Mouse (Mus musculus) gonadal fat pad, adult 2 months (tissue): ENCODE results near the gene Azgp1. TPM values are rescaled to one million over a fixed set of nuclear protein-coding genes. Genes with fewer than 3 reads are reported as not detected.

ENCODE experiments used
- polyA plus RNA-seq: library from polyadenylated mRNA; depleted of rRNA; stranded (reverse); fragments of >200 nt; gene quantifications from 2 replicates; pipeline ENCODE4 v1.2.3, GENCODE M21; 2012; rRNA removed

Gene Azgp1
- polyA plus RNA-seq, 1 experiment, result 3.7 TPM

Other genes starting within 250 kb of the Azgp1 start
- 3.9 and 4.1 TPM in 2 replicates for gene Nyap1, start 239.9 kb upstream of the Azgp1 start, polyA plus RNA-seq
- gene Tsc22d4, start 235.8 kb upstream of the Azgp1 start, polyA plus RNA-seq, result 138 and 226 TPM in 2 replicates
- 18.9 and 20.8 TPM in 2 replicates for gene Ppp1r35, start 202.7 kb upstream of the Azgp1 start, polyA plus RNA-seq
- 41.5 and 45.5 TPM in 2 replicates for gene Mepce, start 193.9 kb upstream of the Azgp1 start, polyA plus RNA-seq
- 2.0 and 3.1 TPM in 2 replicates for gene Zcwpw1, start 193.7 kb upstream of the Azgp1 start, polyA plus RNA-seq
- gene Pilra, start 145.2 kb upstream of the Azgp1 start, polyA plus RNA-seq, result 5.4 and 7.4 TPM in 2 replicates
- gene Pilrb1, start 123.4 kb upstream of the Azgp1 start, polyA plus RNA-seq, result 3.2 and 3.5 TPM in 2 replicates
- gene Pilrb2, start 109.7 kb upstream of the Azgp1 start, polyA plus RNA-seq, result 3.4 and 4.3 TPM in 2 replicates
- 0.04 and 0.05 TPM in 2 replicates for gene Cyp3a13, start 59.9 kb upstream of the Azgp1 start, polyA plus RNA-seq
- gene Gjc3, start 18.4 kb upstream of the Azgp1 start, polyA plus RNA-seq, result 0.04 and 0.05 TPM in 2 replicates
- gene Smok3a, start 39.7 kb downstream of the Azgp1 start, polyA plus RNA-seq, result not detected in 2 replicates
- 0.08 TPM in 1 of 2 replicates, not detected in the other for gene Smok3b, start 39.9 kb downstream of the Azgp1 start, polyA plus RNA-seq
- gene Smok3c, start 71.7 kb downstream of the Azgp1 start, polyA plus RNA-seq, result not detected in 2 replicates
- 6.3 and 8.7 TPM in 2 replicates for gene Zkscan1, start 103.6 kb downstream of the Azgp1 start, polyA plus RNA-seq
- gene Zscan21, start 135.4 kb downstream of the Azgp1 start, polyA plus RNA-seq, result 9.2 and 11.2 TPM in 2 replicates
- gene Zfp113, start 174.2 kb downstream of the Azgp1 start, polyA plus RNA-seq, result 2.6 and 2.7 TPM in 2 replicates
- 107 and 138 TPM in 2 replicates for gene Cops6, start 179.6 kb downstream of the Azgp1 start, polyA plus RNA-seq
- 30.9 and 49.3 TPM in 2 replicates for gene Ap4m1, start 190.5 kb downstream of the Azgp1 start, polyA plus RNA-seq
- gene Mcm7, start 190.9 kb downstream of the Azgp1 start, polyA plus RNA-seq, result 20.9 and 24.1 TPM in 2 replicates
- gene Taf6, start 205.9 kb downstream of the Azgp1 start, polyA plus RNA-seq, result 50.6 and 54.9 TPM in 2 replicates
- 5.0 and 7.1 TPM in 2 replicates for gene Cnpy4, start 206.0 kb downstream of the Azgp1 start, polyA plus RNA-seq
- 7.8 and 8.5 TPM in 2 replicates for gene Mblac1, start 212.8 kb downstream of the Azgp1 start, polyA plus RNA-seq
- 18.5 and 23.8 TPM in 2 replicates for gene Nxpe5, start 244.4 kb downstream of the Azgp1 start, polyA plus RNA-seq